In the genomic region with DNA sequence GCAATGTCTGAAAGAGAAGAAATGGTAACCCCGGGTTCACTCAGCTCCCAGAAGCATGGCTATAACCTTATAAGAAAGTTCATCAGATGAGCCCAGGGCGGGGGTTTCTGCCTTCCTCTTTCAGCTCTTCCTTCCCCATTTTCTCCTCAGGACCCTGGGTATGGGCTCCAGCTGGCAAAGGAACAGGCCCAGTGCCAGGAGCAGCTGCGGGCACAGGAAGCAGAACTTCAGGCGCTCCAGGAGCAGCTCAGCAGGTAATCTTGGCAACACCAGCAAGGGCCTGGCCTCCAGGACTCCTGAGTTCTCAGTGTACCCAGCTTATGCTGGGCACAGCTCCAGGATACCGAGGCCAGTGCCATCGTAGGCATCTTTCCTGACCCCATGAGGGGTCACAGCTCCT, we compare ENCODE assay signal across 22 mouse cellular contexts. TPM values are rescaled to one million over a fixed set of nuclear protein-coding genes. Genes with fewer than 3 reads are reported as not detected.
DNase-seq lines count a peak whose midpoint lies in the region; ATAC-seq and TF ChIP-seq lines count a peak whose summit lies in the region.
"Had no signal": no experiment of that assay in that cellular context is flagged by ENCODE, and none has a peak within 500 bp of the region (broad histone marks: within the 10 kb centered on the region; RNA-seq: fewer than 3 reads in every experiment).

No protein-coding gene starts in this region.

- intact Hi-C loops in gastrocnemius, adult 2 months (cut with DNase I): no loop called here

- TF ChIP-seq CTCF in gastrocnemius, adult 2 months (IDR thresholded peaks at IDR 0.05): no peak

- H3K9ac ChIP-seq in hindbrain, embryonic 11.5 days (ENCODE audit: low read depth, low read length): no peak overlapping the region
- H3K9ac ChIP-seq: embryonic facial prominence, embryonic 12.5 days; heart, embryonic 13.5 days; limb, embryonic 15.5 days; liver, postnatal 0 days; midbrain, embryonic 13.5 days had no signal

- H3K27me3 ChIP-seq in hindbrain, embryonic 11.5 days (ENCODE audit: control insufficient read depth, insufficient read depth, low read length): no peaks in the 10 kb centered on the region
- H3K27me3 ChIP-seq: embryonic facial prominence, embryonic 12.5 days; heart, embryonic 13.5 days; limb, embryonic 15.5 days; midbrain, embryonic 13.5 days had no signal

- H3K4me3 ChIP-seq in gastrocnemius, adult 2 months: no peak overlapping the region
- H3K4me3 ChIP-seq in hindbrain, embryonic 11.5 days (ENCODE audit: low read depth, low read length): no peak overlapping the region
- H3K4me3 ChIP-seq: embryonic facial prominence, embryonic 12.5 days; erythroblast, embryonic 14.5 days; heart, embryonic 13.5 days; limb, embryonic 15.5 days; midbrain, embryonic 13.5 days; myocyte had no signal

- H3K4me1 ChIP-seq in hindbrain, embryonic 11.5 days (replicated peaks; ENCODE audit: control insufficient read depth, insufficient read depth, low read length): no peaks in the 10 kb centered on the region
- H3K4me1 ChIP-seq: embryonic facial prominence, embryonic 12.5 days; limb, embryonic 15.5 days; midbrain, embryonic 13.5 days had no signal

- no peak overlapping the region for H3K27ac ChIP-seq in gastrocnemius, adult 2 months
- no peak overlapping the region for H3K27ac ChIP-seq in hindbrain, embryonic 11.5 days (ENCODE audit: low read depth, low read length)
- H3K27ac ChIP-seq: embryonic facial prominence, embryonic 12.5 days; heart, embryonic 13.5 days; kidney, postnatal 0 days; limb, embryonic 15.5 days; midbrain, embryonic 13.5 days had no signal

- no peak overlapping the region for H3K4me2 ChIP-seq in hindbrain, embryonic 11.5 days (replicated peaks; ENCODE audit: low read depth, low read length)
- H3K4me2 ChIP-seq: embryonic facial prominence, embryonic 12.5 days; heart, embryonic 13.5 days; limb, embryonic 15.5 days; midbrain, embryonic 13.5 days had no signal

- no peaks in the 10 kb centered on the region for H3K36me3 ChIP-seq in hindbrain, embryonic 11.5 days (ENCODE audit: control insufficient read depth, insufficient read depth, low read length)
- H3K36me3 ChIP-seq: embryonic facial prominence, embryonic 12.5 days; heart, embryonic 13.5 days; limb, embryonic 15.5 days; midbrain, embryonic 13.5 days had no signal

- peak; percentile 60 for DNase-seq in gastrocnemius, adult 2 months
- DNase-seq in gastrocnemius, postnatal 4 days (ENCODE audit: low spot score in 2 of 2): no peak
- DNase-seq in lung, adult 18-20 months: peak; percentile 23 to 28
- DNase-seq in lung, postnatal 10 days: no peak
- peak; percentile 43 for DNase-seq in 416B (ENCODE audit: low read depth)
- DNase-seq in hindbrain, embryonic 11.5 days (ENCODE audit: low spot score): no peak
- DNase-seq: cerebellum, adult 2 months; heart, postnatal 4 days; kidney, adult 11 months; liver, postnatal 0 days; thymus, postnatal 25 days had no signal

- ATAC-seq in hematopoietic stem cell, adult 5-6 weeks (replicated peaks in 1 of 2; ENCODE audit: insufficient read depth in 1 of 2, low FRiP score in 2 of 2, low TSS enrichment in 1 of 2, low read depth in 1 of 2, poor library complexity in 2 of 2, severe bottlenecking in 2 of 2): peak; percentile 72 to 74
- no peak for ATAC-seq in hindbrain, embryonic 11.5 days (ENCODE audit: low FRiP score)
- ATAC-seq: forebrain, embryonic 14.5 days; liver, postnatal 0 days; midbrain, embryonic 13.5 days had no signal

- 90% methylated on average over 6 of the region's 6 CpGs for WGBS in hindbrain, embryonic 11.5 days

- no peaks in the 10 kb centered on the region for H3K9me3 ChIP-seq in hindbrain, embryonic 11.5 days (ENCODE audit: control insufficient read depth, low read length)
- H3K9me3 ChIP-seq: embryonic facial prominence, embryonic 12.5 days; heart, embryonic 13.5 days; limb, embryonic 15.5 days; midbrain, embryonic 13.5 days had no signal

RNA-seq across cellular contexts. Expression of gene Rufy4, which starts 8.6 kb away (rescaled TPM):
- under 1 TPM in 1 of 2 experiments, not detected in 1; 0.08 TPM for total RNA-seq in gastrocnemius, adult 2 months (2021)
- total RNA-seq in gastrocnemius, postnatal 4 days (2021): under 1 TPM; 0.52 to 0.54 TPM
- total RNA-seq in hematopoietic stem cell, adult 5-6 weeks (2017): 2.3 and 2.7 TPM in 2 replicates
- polyA plus RNA-seq in hindbrain, embryonic 11.5 days (2014; fragmentation: Nextera tagmentation; extraction: Ambion mirVana): 0.56 and 0.66 TPM in 2 replicates
- total RNA-seq: CH12.LX had no signal
- polyA plus RNA-seq: erythroblast, embryonic 14.5 days; myocyte had no signal

RNA-seq across cellular contexts. Expression of gene Tns1, which starts 9.7 kb away (rescaled TPM):
- 100 to 1,000 TPM; 294 to 305 TPM for total RNA-seq in gastrocnemius, adult 2 months (2021)
- 100 to 1,000 TPM; 259 to 265 TPM for total RNA-seq in gastrocnemius, postnatal 4 days (2021)
- 16.1 and 39.1 TPM in 2 replicates for total RNA-seq in hematopoietic stem cell, adult 5-6 weeks (2017)
- polyA plus RNA-seq in hindbrain, embryonic 11.5 days (2014; fragmentation: Nextera tagmentation; extraction: Ambion mirVana): 16.1 and 17.3 TPM in 2 replicates

RNA-seq across cellular contexts. Expression of gene Cxcr2, which starts 19.8 kb away (rescaled TPM):
- total RNA-seq in gastrocnemius, adult 2 months (2021): under 1 TPM in 1 of 2 experiments, not detected in 1; 0.10 TPM
- under 1 TPM in 1 of 2 experiments, not detected in 1; 0.08 TPM for total RNA-seq in gastrocnemius, postnatal 4 days (2021)
- 9.0 and 19.4 TPM in 2 replicates for total RNA-seq in hematopoietic stem cell, adult 5-6 weeks (2017)
- polyA plus RNA-seq in hindbrain, embryonic 11.5 days (2014; fragmentation: Nextera tagmentation; extraction: Ambion mirVana): 0.05 and 0.10 TPM in 2 replicates
- total RNA-seq: layer of hippocampus, postnatal 14 days had no signal
- polyA plus RNA-seq: heart, embryonic 13.5 days; myocyte had no signal

Comparison
In these comparisons a context has a peak if more than half of its experiments do, and no peak if none do; other contexts are left out.
1. DNase-seq: peak in gastrocnemius, adult 2 months (single experiment), lung, adult 18-20 months (2 of 2) and 416B (single experiment); none in gastrocnemius, postnatal 4 days (0 of 2), lung, postnatal 10 days (single experiment) and hindbrain, embryonic 11.5 days (single experiment).